Mouse (Mus musculus): ENCODE results near the gene Gusb. TPM values are rescaled to one million over a fixed set of nuclear protein-coding genes. Genes with fewer than 3 reads are reported as not detected.

Gusb gene
- polyA plus RNA-seq, 1 experiment: 20.2 TPM

GRCm38 (mm10) chr5:129989376-129989775, 13.5 kb downstream of the Gusb start:
- TF ChIP-seq POLR2A (IDR thresholded peaks at IDR 0.05; ENCODE audit: extremely low read depth, insufficient read depth, low read length) (no peak), CTCF (IDR thresholded peaks at IDR 0.05; ENCODE audit: extremely low read depth, insufficient read depth, low read length) (no peak)
- Histone ChIP-seq H3K27ac (ENCODE audit: insufficient read depth, low read length) (no peak overlapping the region), H3K4me1 (ENCODE audit: control insufficient read depth, insufficient read depth, low read length) (no peaks in the 10 kb centered on the region), H3K4me3 (ENCODE audit: insufficient read depth, low read length) (no peak overlapping the region)

GRCm38 (mm10) chr5:129980216-129980615, 22.6 kb downstream of the Gusb start:
- no peak overlapping the region for H3K27ac ChIP-seq (ENCODE audit: insufficient read depth, low read length)
- H3K4me3 ChIP-seq (ENCODE audit: insufficient read depth, low read length): no peak overlapping the region
- TF ChIP-seq POLR2A (IDR thresholded peaks at IDR 0.05; ENCODE audit: extremely low read depth, insufficient read depth, low read length) (no peak), CTCF (IDR thresholded peaks at IDR 0.05; ENCODE audit: extremely low read depth, insufficient read depth, low read length) (no peak)
- H3K4me1 ChIP-seq (ENCODE audit: control insufficient read depth, insufficient read depth, low read length): no peaks in the 10 kb centered on the region

- Histone ChIP-seq H3K4me3 (ENCODE audit: insufficient read depth, low read length) (no peak overlapping the region), H3K4me1 (ENCODE audit: control insufficient read depth, insufficient read depth, low read length) (0 out of 2 replicates have a peak, but pooled peaks cover 1% of the 10 kb centered on the region), H3K27ac (ENCODE audit: insufficient read depth, low read length) (no peak overlapping the region)
- TF ChIP-seq POLR2A (IDR thresholded peaks at IDR 0.05; ENCODE audit: extremely low read depth, insufficient read depth, low read length) (no peak), CTCF (IDR thresholded peaks at IDR 0.05; ENCODE audit: extremely low read depth, insufficient read depth, low read length) (no peak)
Measured at GRCm38 (mm10) chr5:129978608-129979007, 24.2 kb downstream of the Gusb start.

- Histone ChIP-seq H3K27ac (ENCODE audit: insufficient read depth, low read length) (no peak overlapping the region), H3K4me3 (ENCODE audit: insufficient read depth, low read length) (no peak overlapping the region), H3K4me1 (ENCODE audit: control insufficient read depth, insufficient read depth, low read length) (0 out of 2 replicates have a peak, but pooled peaks cover 1% of the 10 kb centered on the region)
- TF ChIP-seq CTCF (IDR thresholded peaks at IDR 0.05; ENCODE audit: extremely low read depth, insufficient read depth, low read length) (no peak), POLR2A (IDR thresholded peaks at IDR 0.05; ENCODE audit: extremely low read depth, insufficient read depth, low read length) (no peak)
Measured at GRCm38 (mm10) chr5:129977768-129978167, 25.1 kb downstream of the Gusb start.

DNA sequence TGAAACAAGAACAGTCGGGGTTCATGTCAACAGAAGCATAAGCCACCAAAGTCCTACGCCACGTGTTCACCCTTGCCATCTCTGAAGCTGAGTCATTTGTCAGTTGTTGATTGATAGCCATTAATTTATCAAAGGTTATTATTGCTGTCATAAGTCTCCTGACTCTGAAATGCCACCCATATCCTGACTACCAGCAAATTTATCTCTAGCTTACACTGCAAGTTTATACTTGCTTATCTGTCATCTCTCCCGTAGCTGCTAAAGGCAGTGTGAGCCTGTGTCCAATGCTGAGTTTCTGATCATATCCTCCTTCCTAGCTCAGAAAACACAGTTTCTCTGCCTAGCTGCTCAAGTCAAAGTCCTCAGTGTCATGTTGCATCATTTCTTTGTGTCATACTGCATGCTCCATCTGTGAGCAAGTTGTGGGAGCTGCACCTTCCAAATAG, 28.0 kb downstream of the Gusb start:
- TF ChIP-seq CTCF (IDR thresholded peaks at IDR 0.05; ENCODE audit: extremely low read depth, insufficient read depth, low read length): no peak
- no peak for TF ChIP-seq POLR2A (IDR thresholded peaks at IDR 0.05; ENCODE audit: extremely low read depth, insufficient read depth, low read length)
- Histone ChIP-seq H3K4me1 (ENCODE audit: control insufficient read depth, insufficient read depth, low read length) (0 out of 2 replicates have a peak, but pooled peaks cover 1% of the 10 kb centered on the region), H3K27ac (ENCODE audit: insufficient read depth, low read length) (no peak overlapping the region), H3K4me3 (ENCODE audit: insufficient read depth, low read length) (no peak overlapping the region)

DNA sequence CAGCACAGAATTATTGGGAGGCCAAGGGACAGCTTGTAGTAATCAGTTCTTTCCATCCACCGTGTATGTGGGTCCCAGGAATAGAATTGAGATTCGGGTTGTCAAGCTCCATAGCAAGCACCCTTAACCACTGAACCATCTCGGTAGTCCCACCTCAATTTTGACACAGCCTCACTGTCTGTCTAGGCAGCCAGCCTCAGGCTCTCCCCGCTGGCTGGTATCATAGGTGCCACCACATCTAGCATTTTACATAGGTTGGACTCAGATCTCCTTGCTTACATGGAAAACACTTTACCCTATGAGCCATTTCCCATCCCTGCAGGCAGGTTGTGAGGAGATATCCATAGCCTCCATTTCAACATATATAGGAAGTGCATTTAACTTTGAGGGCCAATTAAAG, 28.5 kb downstream of the Gusb start:
- 0 out of 2 replicates have a peak, but pooled peaks cover 1% of the 10 kb centered on the region for H3K4me1 ChIP-seq (ENCODE audit: control insufficient read depth, insufficient read depth, low read length)
- no peak for TF ChIP-seq CTCF (IDR thresholded peaks at IDR 0.05; ENCODE audit: extremely low read depth, insufficient read depth, low read length)
- no peak for TF ChIP-seq POLR2A (IDR thresholded peaks at IDR 0.05; ENCODE audit: extremely low read depth, insufficient read depth, low read length)
- H3K27ac ChIP-seq (ENCODE audit: insufficient read depth, low read length): no peak overlapping the region
- no peak overlapping the region for H3K4me3 ChIP-seq (ENCODE audit: insufficient read depth, low read length)

GRCm38 (mm10) chr5:129971491-129971890, 31.4 kb downstream of the Gusb start:
- H3K4me1 ChIP-seq (ENCODE audit: control insufficient read depth, insufficient read depth, low read length): 0 out of 2 replicates have a peak, but pooled peaks cover 1% of the 10 kb centered on the region
- H3K4me3 ChIP-seq (ENCODE audit: insufficient read depth, low read length): no peak overlapping the region
- H3K27ac ChIP-seq (ENCODE audit: insufficient read depth, low read length): no peak overlapping the region
- no peak for TF ChIP-seq POLR2A (IDR thresholded peaks at IDR 0.05; ENCODE audit: extremely low read depth, insufficient read depth, low read length)
- no peak for TF ChIP-seq CTCF (IDR thresholded peaks at IDR 0.05; ENCODE audit: extremely low read depth, insufficient read depth, low read length)

DNA sequence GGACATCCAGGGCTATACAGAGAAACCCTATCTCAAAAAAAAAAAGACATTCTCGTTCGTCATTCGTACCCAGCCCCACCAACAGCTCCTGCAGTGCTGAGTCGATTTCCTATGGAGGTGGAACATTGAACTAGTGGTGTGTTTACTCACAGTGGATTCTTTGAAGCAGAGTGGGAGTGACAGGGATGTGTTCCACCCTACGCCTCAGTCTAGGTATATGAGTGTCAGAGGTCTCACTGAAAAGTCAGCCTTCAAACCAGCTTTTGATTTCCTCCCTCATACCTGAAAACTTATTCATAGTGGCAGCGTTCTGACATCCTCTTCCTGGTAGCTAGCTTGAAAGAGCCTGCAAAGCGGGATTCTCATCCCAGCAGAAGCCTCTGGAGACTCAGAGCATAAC, 34.4 kb downstream of the Gusb start:
- H3K4me1 ChIP-seq (ENCODE audit: control insufficient read depth, insufficient read depth, low read length): no peaks in the 10 kb centered on the region
- TF ChIP-seq POLR2A (IDR thresholded peaks at IDR 0.05; ENCODE audit: extremely low read depth, insufficient read depth, low read length): no peak
- no peak for TF ChIP-seq CTCF (IDR thresholded peaks at IDR 0.05; ENCODE audit: extremely low read depth, insufficient read depth, low read length)
- H3K4me3 ChIP-seq (ENCODE audit: insufficient read depth, low read length): no peak overlapping the region
- no peak overlapping the region for H3K27ac ChIP-seq (ENCODE audit: insufficient read depth, low read length)

DNA sequence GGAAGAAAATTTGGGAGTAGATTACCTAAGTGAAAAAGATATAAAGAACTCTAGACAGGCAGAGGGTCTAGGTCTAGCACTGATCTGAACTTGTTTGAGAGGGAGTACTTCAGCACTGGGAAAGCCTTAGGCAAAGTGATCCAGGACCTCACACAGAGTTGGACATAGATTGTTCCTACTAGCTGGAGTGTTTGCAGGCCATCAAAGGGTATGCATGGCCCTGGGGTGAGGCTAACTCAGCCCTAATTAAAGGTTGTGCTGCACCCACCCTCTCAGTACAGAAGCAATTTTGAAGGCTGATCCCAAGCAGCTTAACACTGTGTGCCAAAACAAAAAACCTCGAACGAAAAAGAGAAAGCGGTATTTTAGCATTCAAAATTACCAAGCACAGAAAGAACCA, 36.4 kb downstream of the Gusb start:
- no peaks in the 10 kb centered on the region for H3K4me1 ChIP-seq (ENCODE audit: control insufficient read depth, insufficient read depth, low read length)
- H3K27ac ChIP-seq (ENCODE audit: insufficient read depth, low read length): no peak overlapping the region
- TF ChIP-seq CTCF (IDR thresholded peaks at IDR 0.05; ENCODE audit: extremely low read depth, insufficient read depth, low read length) (no peak), POLR2A (IDR thresholded peaks at IDR 0.05; ENCODE audit: extremely low read depth, insufficient read depth, low read length) (no peak)
- H3K4me3 ChIP-seq (ENCODE audit: insufficient read depth, low read length): no peak overlapping the region

- H3K4me3 ChIP-seq (ENCODE audit: insufficient read depth, low read length): no peak overlapping the region
- no peak for TF ChIP-seq CTCF (IDR thresholded peaks at IDR 0.05; ENCODE audit: extremely low read depth, insufficient read depth, low read length)
- TF ChIP-seq POLR2A (IDR thresholded peaks at IDR 0.05; ENCODE audit: extremely low read depth, insufficient read depth, low read length): no peak
- H3K27ac ChIP-seq (ENCODE audit: insufficient read depth, low read length): no peak overlapping the region
- no peaks in the 10 kb centered on the region for H3K4me1 ChIP-seq (ENCODE audit: control insufficient read depth, insufficient read depth, low read length)
Measured at GRCm38 (mm10) chr5:129963224-129963623, 39.6 kb downstream of the Gusb start.
